9 mouse cellular contexts compared by ENCODE assay signal in genomic region chr5:14389184-14389890, GRCm38 (mm10).
DNase-seq lines count a peak whose midpoint lies in the region; ATAC-seq and TF ChIP-seq lines count a peak whose summit lies in the region.
"Had no signal": no experiment of that assay in that cellular context is flagged by ENCODE, and none has a peak within 500 bp of the region (broad histone marks: within the 10 kb centered on the region; RNA-seq: fewer than 3 reads in every experiment).

No protein-coding gene starts in this region.

- H3K4me1 ChIP-seq in embryonic facial prominence, embryonic 14.5 days (ENCODE audit: control insufficient read depth, insufficient read depth, low read length) = no peaks in the 10 kb centered on the region
- H3K4me1 ChIP-seq in intestine, embryonic 16.5 days (ENCODE audit: control insufficient read depth, insufficient read depth, low read length) = no peaks in the 10 kb centered on the region
- no peaks in the 10 kb centered on the region for H3K4me1 ChIP-seq in midbrain, embryonic 15.5 days
- H3K4me1 ChIP-seq: lung, embryonic 15.5 days had no signal

- H3K9ac ChIP-seq in embryonic facial prominence, embryonic 14.5 days (ENCODE audit: low read depth, low read length) = no peak overlapping the region
- no peak overlapping the region for H3K9ac ChIP-seq in intestine, embryonic 16.5 days (ENCODE audit: low read depth, low read length)
- no peak overlapping the region for H3K9ac ChIP-seq in midbrain, embryonic 15.5 days
- H3K9ac ChIP-seq: lung, embryonic 15.5 days had no signal

- no peaks in the 10 kb centered on the region for H3K9me3 ChIP-seq in embryonic facial prominence, embryonic 14.5 days (ENCODE audit: control insufficient read depth, low read length)
- H3K9me3 ChIP-seq in intestine, embryonic 16.5 days (ENCODE audit: control insufficient read depth, low read length) = no peaks in the 10 kb centered on the region
- no peaks in the 10 kb centered on the region for H3K9me3 ChIP-seq in midbrain, embryonic 15.5 days
- H3K9me3 ChIP-seq: lung, embryonic 15.5 days had no signal

- no peak overlapping the region for H3K4me2 ChIP-seq in embryonic facial prominence, embryonic 14.5 days (ENCODE audit: low read depth, low read length)
- H3K4me2 ChIP-seq in intestine, embryonic 16.5 days (ENCODE audit: low read depth, low read length) = no peak overlapping the region
- no peak overlapping the region for H3K4me2 ChIP-seq in midbrain, embryonic 15.5 days
- H3K4me2 ChIP-seq: lung, embryonic 15.5 days had no signal

- H3K36me3 ChIP-seq in embryonic facial prominence, embryonic 14.5 days (ENCODE audit: control insufficient read depth, insufficient read depth, low read length) = no peaks in the 10 kb centered on the region
- no peaks in the 10 kb centered on the region for H3K36me3 ChIP-seq in intestine, embryonic 16.5 days (ENCODE audit: control insufficient read depth, insufficient read depth, low read length)
- no peaks in the 10 kb centered on the region for H3K36me3 ChIP-seq in midbrain, embryonic 15.5 days (replicated peaks)
- H3K36me3 ChIP-seq: lung, embryonic 15.5 days had no signal

- 23% methylated on average over 6 of the region's 6 CpGs for WGBS in embryonic facial prominence, embryonic 14.5 days
- 17% methylated on average over 6 of the region's 6 CpGs for WGBS in intestine, embryonic 16.5 days
- 20% methylated on average over 6 of the region's 6 CpGs for WGBS in midbrain, embryonic 15.5 days

- no peak overlapping the region for H3K27ac ChIP-seq in gastrocnemius, adult 2 months
- H3K27ac ChIP-seq in embryonic facial prominence, embryonic 14.5 days (replicated peaks; ENCODE audit: low read depth, low read length) = no peak overlapping the region
- H3K27ac ChIP-seq in intestine, embryonic 16.5 days (ENCODE audit: low read length) = no peak overlapping the region
- no peak overlapping the region for H3K27ac ChIP-seq in midbrain, embryonic 15.5 days
- H3K27ac ChIP-seq: lung, embryonic 15.5 days had no signal

- H3K27me3 ChIP-seq in embryonic facial prominence, embryonic 14.5 days (replicated peaks; ENCODE audit: control insufficient read depth, insufficient read depth, low read length) = no peaks in the 10 kb centered on the region
- no peaks in the 10 kb centered on the region for H3K27me3 ChIP-seq in intestine, embryonic 16.5 days (replicated peaks; ENCODE audit: control insufficient read depth, insufficient read depth, low read length)
- no peaks in the 10 kb centered on the region for H3K27me3 ChIP-seq in midbrain, embryonic 15.5 days (replicated peaks)
- H3K27me3 ChIP-seq: lung, embryonic 15.5 days had no signal

- TF ChIP-seq CTCF in gastrocnemius, adult 2 months (IDR thresholded peaks at IDR 0.05) = peak; percentile 34; the same call in 1 of the 2 replicates

- DNase-seq in gastrocnemius, adult 2 months = no peak
- DNase-seq in gastrocnemius, postnatal 25 days = no peak
- DNase-seq in brain, adult 2 months (ENCODE audit: low read depth, low spot score) = peak; percentile 85
- DNase-seq in embryonic facial prominence, embryonic 14.5 days (ENCODE audit: low spot score) = peak; percentile 47
- DNase-seq in left cerebral cortex, adult 8-10 months (ENCODE audit: low spot score in 2 of 2) = peak; percentile 20 to 29
- peak; percentile 41 for DNase-seq in urinary bladder, postnatal 25 days (ENCODE audit: low spot score)

- H3K4me3 ChIP-seq in gastrocnemius, adult 2 months = no peak overlapping the region
- no peak overlapping the region for H3K4me3 ChIP-seq in embryonic facial prominence, embryonic 14.5 days (ENCODE audit: low read depth, low read length)
- H3K4me3 ChIP-seq in intestine, embryonic 16.5 days (ENCODE audit: low read length) = no peak overlapping the region
- no peak overlapping the region for H3K4me3 ChIP-seq in midbrain, embryonic 15.5 days
- H3K4me3 ChIP-seq: lung, embryonic 15.5 days had no signal

- intact Hi-C loops in gastrocnemius, adult 2 months (cut with DNase I) = no loop called here

- peak; percentile 44; the same call in 1 of the 2 replicates for ATAC-seq in embryonic facial prominence, embryonic 14.5 days (ENCODE audit: low read depth)
- peak; percentile 59; the same call in 1 of the 2 replicates for ATAC-seq in intestine, embryonic 16.5 days
- ATAC-seq in midbrain, embryonic 15.5 days (replicated peaks) = peak; percentile 93

Comparison
In these comparisons a context has a peak if more than half of its experiments do, and no peak if none do; other contexts are left out.
1. DNase-seq: peak in brain, adult 2 months (single experiment), embryonic facial prominence, embryonic 14.5 days (single experiment), left cerebral cortex, adult 8-10 months (2 of 2) and urinary bladder, postnatal 25 days (single experiment); none in gastrocnemius, adult 2 months (single experiment) and gastrocnemius, postnatal 25 days (single experiment).
2. Peak in every context shown above with its lines, with median percentiles within 50 percentile points of each other: ATAC-seq.